ENCODE assay signal across 28 mouse cellular contexts in the genomic region with DNA sequence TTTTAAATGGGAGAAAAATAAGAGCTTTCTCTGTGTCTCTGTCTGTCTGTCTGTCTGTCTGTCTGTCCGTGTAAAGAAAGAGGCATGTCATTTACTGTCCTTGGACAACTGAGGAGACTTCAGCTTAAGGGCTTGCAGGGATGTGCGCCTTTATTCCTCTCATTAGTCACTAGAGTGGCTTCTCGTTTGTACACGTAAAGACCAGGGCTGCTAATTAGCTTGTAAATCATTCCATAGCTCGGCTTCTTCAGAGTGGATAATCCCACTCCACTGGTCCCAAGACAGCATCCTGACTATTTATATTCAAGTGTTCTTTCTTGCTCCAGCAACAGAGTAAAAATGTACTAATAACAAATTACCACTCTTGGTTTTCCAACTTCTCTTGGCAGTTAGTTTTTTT.
DNase-seq lines count a peak whose midpoint lies in the region; ATAC-seq and TF ChIP-seq lines count a peak whose summit lies in the region.
"Had no signal": no experiment of that assay in that cellular context is flagged by ENCODE, and none has a peak within 500 bp of the region (broad histone marks: within the 10 kb centered on the region; RNA-seq: fewer than 3 reads in every experiment).

No protein-coding gene starts in this region.

- ATAC-seq in midbrain, embryonic 14.5 days (ENCODE audit: low FRiP score, low TSS enrichment): no peak
- no peak for ATAC-seq in midbrain, postnatal 0 days (ENCODE audit: low FRiP score)
- no peak for ATAC-seq in midbrain, embryonic 11.5 days (ENCODE audit: low FRiP score)
- ATAC-seq: activated CD4-positive, CD25-positive, alpha-beta regulatory T cell, adult 4 months; CD4-positive, CD25-positive, alpha-beta regulatory T cell, adult 4 months; forebrain, embryonic 14.5 days; forebrain, embryonic 16.5 days; Patski had no signal

- no peak overlapping the region for H3K4me2 ChIP-seq in midbrain, embryonic 14.5 days (ENCODE audit: low read length)
- H3K4me2 ChIP-seq in midbrain, postnatal 0 days (ENCODE audit: low read depth, low read length, poor library complexity, severe bottlenecking): no peak overlapping the region
- H3K4me2 ChIP-seq in midbrain, embryonic 11.5 days: no peak overlapping the region
- H3K4me2 ChIP-seq: embryonic facial prominence, embryonic 13.5 days; embryonic facial prominence, embryonic 15.5 days; forebrain, embryonic 12.5 days had no signal

- peak; percentile 29 for DNase-seq in midbrain, embryonic 14.5 days
- DNase-seq in midbrain, embryonic 10.5 days (ENCODE audit: low spot score): no peak
- peak; percentile 30 for DNase-seq in midbrain, postnatal 0 days (ENCODE audit: low spot score)
- no peak for DNase-seq in midbrain, embryonic 11.5 days (ENCODE audit: low spot score, missing footprints)
- peak; percentile 44 for DNase-seq in brain, embryonic 14.5 days (ENCODE audit: low read depth)
- DNase-seq: adrenal gland, adult 8-10 months; adrenal gland, postnatal 14 days; adrenal gland, postnatal 36 days; B cell, adult 2 months; cerebellum, adult 11 months; cerebellum, adult 18-20 months; cerebellum, adult 8-10 months; cerebellum, adult 9-11 months; cerebellum, postnatal 14 days; cerebellum, postnatal 36 days; embryo, embryonic 11 days had no signal

- H3K36me3 ChIP-seq in midbrain, embryonic 14.5 days (ENCODE audit: control insufficient read depth, insufficient read depth, low read length): no peaks in the 10 kb centered on the region
- H3K36me3 ChIP-seq in midbrain, embryonic 10.5 days: no peaks in the 10 kb centered on the region
- no peaks in the 10 kb centered on the region for H3K36me3 ChIP-seq in midbrain, postnatal 0 days (ENCODE audit: insufficient read depth, low read length)
- H3K36me3 ChIP-seq in midbrain, embryonic 11.5 days (ENCODE audit: control insufficient read depth, insufficient read depth, low read length): no peaks in the 10 kb centered on the region
- H3K36me3 ChIP-seq: embryonic facial prominence, embryonic 13.5 days; embryonic facial prominence, embryonic 15.5 days; forebrain, embryonic 10.5 days; forebrain, embryonic 12.5 days; G1E had no signal

- H3K4me1 ChIP-seq in midbrain, embryonic 14.5 days (ENCODE audit: control insufficient read depth, insufficient read depth, low read length): no peaks in the 10 kb centered on the region
- no peaks in the 10 kb centered on the region for H3K4me1 ChIP-seq in midbrain, embryonic 10.5 days
- no peaks in the 10 kb centered on the region for H3K4me1 ChIP-seq in midbrain, postnatal 0 days (ENCODE audit: insufficient read depth, low read length)
- no peaks in the 10 kb centered on the region for H3K4me1 ChIP-seq in midbrain, embryonic 11.5 days (ENCODE audit: control insufficient read depth, insufficient read depth, low read length)
- H3K4me1 ChIP-seq: embryonic facial prominence, embryonic 13.5 days; embryonic facial prominence, embryonic 15.5 days; forebrain, embryonic 10.5 days; forebrain, embryonic 12.5 days had no signal

- no peak overlapping the region for H3K4me3 ChIP-seq in midbrain, embryonic 14.5 days (replicated peaks; ENCODE audit: low read depth, low read length)
- no peak overlapping the region for H3K4me3 ChIP-seq in midbrain, embryonic 10.5 days
- no peak overlapping the region for H3K4me3 ChIP-seq in midbrain, postnatal 0 days (ENCODE audit: low read depth, low read length)
- H3K4me3 ChIP-seq in midbrain, embryonic 11.5 days (ENCODE audit: low read depth, low read length): no peak overlapping the region
- H3K4me3 ChIP-seq: embryonic facial prominence, embryonic 13.5 days; embryonic facial prominence, embryonic 15.5 days; erythroblast, embryonic 14.5 days; forebrain, embryonic 10.5 days; forebrain, embryonic 12.5 days had no signal

- no peak overlapping the region for H3K27ac ChIP-seq in midbrain, embryonic 14.5 days (replicated peaks; ENCODE audit: low read depth, low read length)
- no peak overlapping the region for H3K27ac ChIP-seq in midbrain, embryonic 10.5 days (replicated peaks)
- no peak overlapping the region for H3K27ac ChIP-seq in midbrain, postnatal 0 days (ENCODE audit: low read depth, low read length)
- H3K27ac ChIP-seq in midbrain, embryonic 11.5 days (ENCODE audit: low read depth, low read length): no peak overlapping the region
- H3K27ac ChIP-seq: embryonic facial prominence, embryonic 13.5 days; embryonic facial prominence, embryonic 15.5 days; forebrain, embryonic 10.5 days; forebrain, embryonic 12.5 days had no signal

- H3K27me3 ChIP-seq in midbrain, embryonic 14.5 days (ENCODE audit: control insufficient read depth, insufficient read depth, low read length): no peaks in the 10 kb centered on the region
- no peaks in the 10 kb centered on the region for H3K27me3 ChIP-seq in midbrain, embryonic 10.5 days (ENCODE audit: low read depth, poor library complexity, severe bottlenecking)
- no peaks in the 10 kb centered on the region for H3K27me3 ChIP-seq in midbrain, postnatal 0 days (ENCODE audit: insufficient read depth, low read length)
- H3K27me3 ChIP-seq in midbrain, embryonic 11.5 days (ENCODE audit: control insufficient read depth, insufficient read depth, low read length): no peaks in the 10 kb centered on the region
- H3K27me3 ChIP-seq: CH12.LX; embryonic facial prominence, embryonic 13.5 days; embryonic facial prominence, embryonic 15.5 days; forebrain, embryonic 12.5 days had no signal

- H3K9ac ChIP-seq in midbrain, embryonic 14.5 days (replicated peaks; ENCODE audit: low read length): no peak overlapping the region
- H3K9ac ChIP-seq in midbrain, postnatal 0 days (replicated peaks; ENCODE audit: low read length, poor library complexity, severe bottlenecking): no peak overlapping the region
- no peak overlapping the region for H3K9ac ChIP-seq in midbrain, embryonic 11.5 days (ENCODE audit: low read length)
- H3K9ac ChIP-seq: embryonic facial prominence, embryonic 13.5 days; embryonic facial prominence, embryonic 15.5 days; forebrain, embryonic 12.5 days had no signal

- WGBS in midbrain, embryonic 14.5 days: 55% methylated on average over 5 of the region's 5 CpGs
- WGBS in midbrain, embryonic 10.5 days: 76% methylated on average over 5 of the region's 5 CpGs
- 61% methylated on average over 5 of the region's 5 CpGs for WGBS in midbrain, postnatal 0 days
- WGBS in midbrain, embryonic 11.5 days: 71% methylated on average over 5 of the region's 5 CpGs

- no peak for TF ChIP-seq CTCF in midbrain, postnatal 0 days (IDR thresholded peaks at IDR 0.05)
- no peak for TF ChIP-seq CTCF in brain, embryonic 14.5 days (IDR thresholded peaks at IDR 0.05; ENCODE audit: borderline replicate concordance, extremely low read depth, insufficient read depth, insufficient read length)

- no peaks in the 10 kb centered on the region for H3K9me3 ChIP-seq in midbrain, embryonic 14.5 days (ENCODE audit: control insufficient read depth, low read length)
- no peaks in the 10 kb centered on the region for H3K9me3 ChIP-seq in midbrain, embryonic 10.5 days (replicated peaks)
- H3K9me3 ChIP-seq in midbrain, postnatal 0 days (ENCODE audit: low read length): no peaks in the 10 kb centered on the region
- no peaks in the 10 kb centered on the region for H3K9me3 ChIP-seq in midbrain, embryonic 11.5 days (ENCODE audit: control insufficient read depth, low read length)
- H3K9me3 ChIP-seq: embryonic facial prominence, embryonic 13.5 days; embryonic facial prominence, embryonic 15.5 days; forebrain, embryonic 10.5 days; forebrain, embryonic 12.5 days; G1E had no signal

- TF ChIP-seq POLR2A in brain, embryonic 14.5 days (IDR thresholded peaks at IDR 0.05; ENCODE audit: borderline replicate concordance, extremely low read depth, insufficient read depth, insufficient read length, poor library complexity, severe bottlenecking): no peak

Comparison
In these comparisons a context has a peak if more than half of its experiments do, and no peak if none do; other contexts are left out.
1. DNase-seq: peak in midbrain, embryonic 14.5 days (single experiment), midbrain, postnatal 0 days (single experiment) and brain, embryonic 14.5 days (single experiment); none in midbrain, embryonic 10.5 days (single experiment) and midbrain, embryonic 11.5 days (single experiment).